Mouse (Mus musculus) midbrain, embryonic 14.5 days (tissue): Measurements from ENCODE around the gene Adra2c. TPM values are rescaled to one million over a fixed set of nuclear protein-coding genes. Genes with fewer than 3 reads are reported as not detected.

Experiments used
- ATAC-seq: fragments of 200-750 bp; cut with Nextera tagmentation; 2 replicates; pipeline ENCODE4 v1.8.0; 2017; ENCODE audit warnings: moderate number of reproducible peaks, moderate library complexity; ENCODE audit not compliant: low FRiP score, low TSS enrichment
- DNase-seq: peaks from one replicate; pipeline ENCODE4 v3.0.0-alpha.2; 2015
- H3K27ac ChIP-seq: fragments of 300-500 bp; sonication (generic); replicated peaks from 2 replicates; pipeline ENCODE4 v1.5.1; 2014; ENCODE audit warnings: mild to moderate bottlenecking, low read depth, low read length, moderate library complexity
- H3K27me3 ChIP-seq: fragments of 300-500 bp; sonication (generic); 2 replicates; pipeline ENCODE4 v1.6.1; 2014; ENCODE audit warnings: low read length, control low read depth, mixed read lengths; ENCODE audit not compliant: control insufficient read depth, insufficient read depth
- H3K36me3 ChIP-seq: fragments of 300-500 bp; sonication (generic); 2 replicates; pipeline ENCODE4 v1.6.1; 2014; ENCODE audit warnings: low read length, control low read depth; ENCODE audit not compliant: control insufficient read depth, insufficient read depth
- H3K4me1 ChIP-seq: fragments of 300-500 bp; sonication (generic); 2 replicates; pipeline ENCODE4 v1.6.1; 2014; ENCODE audit warnings: mild to moderate bottlenecking, antibody characterized with exemption, low read length, control low read depth; ENCODE audit not compliant: control insufficient read depth, insufficient read depth
- H3K4me2 ChIP-seq: fragments of 300-500 bp; sonication (generic); 2 replicates; pipeline ENCODE4 v1.6.1; 2014; ENCODE audit warnings: mild to moderate bottlenecking, low read length, moderate library complexity
- H3K4me3 ChIP-seq: fragments of 300-500 bp; sonication (generic); replicated peaks from 2 replicates; pipeline ENCODE4 v1.5.1; 2014; ENCODE audit warnings: low read depth, low read length
- H3K9ac ChIP-seq: fragments of 300-500 bp; sonication (generic); replicated peaks from 2 replicates; pipeline ENCODE4 v1.6.1; 2014; ENCODE audit warnings: mild to moderate bottlenecking, low read length, moderate library complexity
- H3K9me3 ChIP-seq: fragments of 300-500 bp; sonication (generic); 2 replicates; pipeline ENCODE4 v1.6.1; 2016; ENCODE audit warnings: low read length, control low read depth, mixed read lengths; ENCODE audit not compliant: control insufficient read depth
- WGBS: fragments of 180-500 bp; shearing (Covaris S2); extraction: QIAGEN DNeasy Blood & Tissue Kit; methylation state at CpG from one replicate; pipeline ENCODE4 v1.1.7; 2014; 5-methylcytosine and 5-hydroxymethylcytosine counted together
- polyA plus RNA-seq: library from polyadenylated mRNA; unstranded; fragments of >200 nt; fragmentation: Nextera tagmentation; extraction: Ambion mirVana; gene quantifications from 2 replicates; pipeline ENCODE4 v1.2.1, GENCODE M21; 2014

Gene Adra2c
- polyA plus RNA-seq, 1 experiment from 2014 or later = 0.46 TPM

DNA sequence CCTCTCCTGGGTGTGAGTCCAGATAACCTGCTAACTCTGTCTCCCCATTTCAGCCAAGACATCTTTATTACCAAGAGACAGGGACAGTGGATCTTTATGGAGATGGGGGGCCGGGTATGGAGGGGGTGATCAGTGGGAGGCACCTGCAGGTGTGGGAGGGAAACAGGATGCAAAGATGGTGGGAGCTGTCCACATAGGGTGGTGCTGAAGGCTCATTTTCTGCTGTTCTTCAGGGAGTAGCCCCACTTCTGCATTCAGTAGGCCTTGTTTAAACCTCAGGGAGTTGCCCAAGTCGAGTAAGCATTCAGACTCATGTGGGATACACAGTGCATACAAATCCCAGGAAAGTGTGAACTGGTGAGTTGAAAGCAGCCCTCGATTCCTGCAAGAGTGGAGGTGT is 21.5 kb downstream of the Adra2c start:
- Histone ChIP-seq H3K4me2 (no peak overlapping the region), H3K27ac (no peak overlapping the region), H3K9ac (no peak overlapping the region), H3K4me1 (no peaks in the 10 kb centered on the region), H3K27me3 (no peaks in the 10 kb centered on the region), H3K36me3 (no peaks in the 10 kb centered on the region), H3K9me3 (no peaks in the 10 kb centered on the region), H3K4me3 (no peak overlapping the region)
- WGBS = 26% methylated on average over 3 of the region's 3 CpGs
- ATAC-seq = no peak
- no peak for DNase-seq

DNA sequence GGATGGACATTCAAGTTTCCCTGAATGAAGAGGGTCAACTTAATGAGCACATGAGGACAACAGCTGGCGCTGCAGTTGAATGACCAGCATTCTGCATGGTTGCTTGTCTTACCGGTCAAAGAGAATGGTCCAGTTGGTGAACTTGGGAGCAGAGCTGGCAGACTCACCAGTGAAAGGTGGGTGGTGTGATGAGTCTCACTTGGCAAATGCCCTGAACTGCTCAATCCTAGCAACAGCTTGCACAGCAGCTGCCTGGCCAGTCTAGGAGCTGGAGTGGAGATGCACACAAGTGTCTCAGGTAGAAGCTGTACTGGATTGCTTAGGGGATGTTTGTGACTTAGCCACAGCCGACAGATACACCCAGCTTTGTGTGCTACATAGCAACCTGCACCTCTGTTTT is 26.1 kb downstream of the Adra2c start:
- DNase-seq = no peak
- 83% methylated on average over 3 of the region's 3 CpGs for WGBS

DNA sequence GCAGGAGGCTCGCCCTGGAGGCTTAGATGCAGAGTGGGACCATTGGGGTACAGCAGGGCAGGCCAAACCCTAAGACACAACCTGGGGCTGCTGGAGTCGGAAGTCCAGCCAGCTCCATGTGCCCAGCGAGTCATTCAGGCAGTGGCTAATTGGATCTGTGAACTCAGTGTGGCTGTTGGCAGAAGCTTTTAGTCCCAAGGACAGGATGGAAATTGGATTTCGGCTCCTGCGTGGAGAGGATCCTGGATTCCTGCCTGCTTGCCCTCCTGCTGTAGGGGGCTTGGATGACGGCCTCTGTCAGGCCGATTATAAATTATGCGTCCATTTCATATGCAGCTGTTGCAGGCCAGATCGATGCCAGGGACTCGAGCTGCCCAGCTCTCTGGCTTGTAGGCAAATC is 27.2 kb downstream of the Adra2c start:
- no peak for ATAC-seq
- Histone ChIP-seq H3K27ac (no peak overlapping the region), H3K9me3 (no peaks in the 10 kb centered on the region), H3K9ac (no peak overlapping the region), H3K36me3 (no peaks in the 10 kb centered on the region), H3K4me2 (no peak overlapping the region), H3K4me1 (no peaks in the 10 kb centered on the region), H3K4me3 (no peak overlapping the region), H3K27me3 (no peaks in the 10 kb centered on the region)
- WGBS = 51% methylated on average over 10 of the region's 10 CpGs
- DNase-seq = peak; percentile 37

More for the DNA sequence above, 26.1 kb downstream of the Adra2c start:
- H3K4me3 ChIP-seq = no peak overlapping the region
- no peak overlapping the region for H3K27ac ChIP-seq
- no peaks in the 10 kb centered on the region for H3K4me1 ChIP-seq
- no peaks in the 10 kb centered on the region for H3K36me3 ChIP-seq
- H3K9ac ChIP-seq = no peak overlapping the region
- H3K27me3 ChIP-seq = no peaks in the 10 kb centered on the region
- H3K9me3 ChIP-seq = no peaks in the 10 kb centered on the region
- no peak for ATAC-seq
- H3K4me2 ChIP-seq = no peak overlapping the region

DNA sequence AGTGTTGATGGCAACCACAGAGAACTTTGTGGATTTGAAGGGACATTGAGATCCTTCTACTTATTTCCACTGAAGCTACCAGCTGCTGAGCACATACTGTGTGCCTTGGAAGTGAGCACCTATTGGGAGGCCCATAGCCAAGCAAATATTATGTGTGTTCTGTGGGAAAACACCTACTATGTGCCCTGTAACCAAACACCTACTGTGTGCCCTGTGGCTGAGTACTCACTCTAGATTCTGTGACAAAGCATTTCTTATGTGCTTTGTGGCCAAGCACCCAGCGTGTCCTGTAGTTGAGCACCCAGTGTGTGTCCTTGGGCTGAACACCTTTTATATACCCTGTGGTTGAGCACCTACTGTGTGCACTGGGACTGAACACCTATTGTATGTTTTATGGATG is 28.6 kb downstream of the Adra2c start:
- 91% methylated on average over 1 of the region's 1 CpGs for WGBS
- ATAC-seq (no peak), DNase-seq (no peak)
- H3K4me2 ChIP-seq = no peak overlapping the region
- no peak overlapping the region for H3K4me3 ChIP-seq
- H3K9ac ChIP-seq = no peak overlapping the region
- H3K27ac ChIP-seq = no peak overlapping the region
- H3K9me3 ChIP-seq = no peaks in the 10 kb centered on the region
- no peaks in the 10 kb centered on the region for H3K4me1 ChIP-seq
- no peaks in the 10 kb centered on the region for H3K36me3 ChIP-seq
- no peaks in the 10 kb centered on the region for H3K27me3 ChIP-seq

GRCm38 (mm10) chr5:35309853-35310252 is 31.7 kb downstream of the Adra2c start:
- Histone ChIP-seq H3K27me3 (no peaks in the 10 kb centered on the region), H3K4me2 (no peak overlapping the region), H3K4me3 (no peak overlapping the region), H3K27ac (no peak overlapping the region), H3K9me3 (no peaks in the 10 kb centered on the region), H3K4me1 (peaks cover 19% of the 10 kb centered on the region), H3K36me3 (no peaks in the 10 kb centered on the region), H3K9ac (no peak overlapping the region)
- ATAC-seq (no peak), DNase-seq (no peak)
- 37% methylated on average over 7 of the region's 7 CpGs for WGBS

DNA sequence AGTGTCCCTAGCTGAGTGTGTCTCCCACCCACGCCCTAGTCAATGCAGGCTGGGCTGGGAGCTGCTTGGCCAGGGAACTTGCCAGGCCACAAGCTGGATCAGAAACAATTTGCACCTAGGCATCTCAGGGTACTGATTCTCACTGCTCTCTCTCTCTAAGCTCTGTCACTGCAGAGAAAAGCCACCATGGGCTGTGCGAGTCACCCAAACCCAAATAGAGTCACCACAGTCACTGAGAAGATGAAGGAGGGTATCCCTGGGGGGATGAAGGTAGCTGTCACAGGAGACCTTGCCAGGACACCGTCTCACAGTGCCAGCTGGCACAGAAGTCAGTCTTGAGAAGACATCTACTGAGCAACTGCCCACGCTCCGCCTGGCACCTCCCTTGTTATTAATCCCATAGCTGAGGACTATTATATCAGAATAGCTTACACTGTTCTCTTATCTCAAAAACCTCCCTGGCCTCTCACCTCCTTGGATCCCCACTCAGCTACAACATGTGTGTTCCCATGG is 33.7 kb downstream of the Adra2c start:
- H3K9ac ChIP-seq = no peak overlapping the region
- H3K4me2 ChIP-seq = no peak overlapping the region
- no peaks in the 10 kb centered on the region for H3K9me3 ChIP-seq
- no peak overlapping the region for H3K27ac ChIP-seq
- no peak for ATAC-seq
- no peaks in the 10 kb centered on the region for H3K27me3 ChIP-seq
- H3K36me3 ChIP-seq = no peaks in the 10 kb centered on the region
- no peak overlapping the region for H3K4me3 ChIP-seq
- no peak for DNase-seq
- 84% methylated on average over 5 of the region's 5 CpGs for WGBS
- peaks cover 19% of the 10 kb centered on the region for H3K4me1 ChIP-seq

DNA sequence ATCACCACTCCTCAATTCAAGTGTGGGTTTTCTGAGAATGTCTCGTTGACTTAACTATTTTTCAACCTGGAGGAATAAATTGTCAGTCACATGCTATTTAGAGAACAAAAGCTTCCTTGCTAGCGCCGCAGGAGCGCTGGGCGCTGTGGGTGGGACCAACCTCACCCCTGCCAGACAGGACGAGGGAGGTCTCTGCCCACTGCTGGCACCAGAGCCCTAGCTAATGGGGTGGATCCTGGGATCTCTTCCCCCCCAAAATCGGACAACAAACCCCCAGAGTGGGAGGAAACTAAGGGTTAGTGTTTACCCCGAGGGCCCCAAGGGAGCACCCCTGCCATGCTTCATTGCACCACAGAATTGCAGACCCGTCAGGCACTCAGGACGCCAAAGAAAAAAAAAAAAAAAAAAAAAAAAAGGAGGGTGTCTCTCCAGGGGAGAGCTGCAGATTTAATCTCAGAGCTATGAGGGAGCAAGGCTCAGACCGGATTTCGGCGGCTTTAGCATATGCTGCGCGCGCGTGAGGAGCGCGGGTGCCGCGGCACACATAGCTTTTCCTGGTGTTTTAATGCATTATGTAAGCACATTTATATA is 35.2 kb downstream of the Adra2c start:
- peak overlapping the region; percentile 64 for H3K4me2 ChIP-seq
- DNase-seq (peak; percentile 85), ATAC-seq (peak; percentile 46)
- H3K36me3 ChIP-seq = no peaks in the 10 kb centered on the region
- H3K27me3 ChIP-seq = no peaks in the 10 kb centered on the region
- WGBS = 0% methylated on average over 21 of the region's 21 CpGs
- H3K27ac ChIP-seq = no peak overlapping the region
- H3K4me1 ChIP-seq = peaks cover 19% of the 10 kb centered on the region
- H3K9me3 ChIP-seq = no peaks in the 10 kb centered on the region
- H3K9ac ChIP-seq = peak overlapping the region; percentile 52
- peak overlapping the region; percentile 35 for H3K4me3 ChIP-seq

GRCm38 (mm10) chr5:35313826-35314586 is 35.9 kb downstream of the Adra2c start:
- Histone ChIP-seq H3K27ac (no peak overlapping the region), H3K27me3 (no peaks in the 10 kb centered on the region), H3K36me3 (no peaks in the 10 kb centered on the region), H3K4me2 (peak overlapping the region; percentile 64), H3K4me3 (peak overlapping the region; percentile 35), H3K9me3 (no peaks in the 10 kb centered on the region), H3K4me1 (peaks cover 19% of the 10 kb centered on the region), H3K9ac (peak overlapping the region; percentile 52)
- WGBS = 15% methylated on average over 18 of the region's 18 CpGs
- DNase-seq (peak; percentile 13), ATAC-seq (no peak)

DNA sequence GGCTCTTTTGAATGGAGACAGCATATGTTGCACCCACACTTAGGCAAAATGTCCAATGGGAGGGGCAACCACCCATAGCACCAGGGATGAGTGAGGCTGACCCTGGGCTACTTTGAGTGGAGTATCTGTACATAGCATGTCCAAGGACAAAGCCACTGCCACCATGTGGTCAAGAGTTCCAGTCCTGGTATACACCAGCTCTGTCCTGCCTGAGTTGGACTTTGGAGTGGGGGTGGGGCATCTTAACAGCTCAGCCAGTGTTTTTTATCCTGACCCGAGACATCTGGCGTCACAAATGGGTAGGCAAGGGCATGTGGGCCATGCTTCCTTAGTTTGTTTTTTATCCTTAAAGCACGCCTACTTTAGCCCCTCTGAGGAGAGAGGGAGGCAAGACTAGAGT is 36.5 kb downstream of the Adra2c start:
- ATAC-seq (no peak), DNase-seq (no peak)
- Histone ChIP-seq H3K27ac (no peak overlapping the region), H3K4me1 (peaks cover 19% of the 10 kb centered on the region), H3K36me3 (no peaks in the 10 kb centered on the region), H3K4me3 (no peak overlapping the region), H3K9me3 (no peaks in the 10 kb centered on the region), H3K9ac (no peak overlapping the region), H3K4me2 (no peak overlapping the region), H3K27me3 (no peaks in the 10 kb centered on the region)
- 61% methylated on average over 3 of the region's 3 CpGs for WGBS
